Mouse (Mus musculus): ENCODE data around the gene Igfbp5.

DNA sequence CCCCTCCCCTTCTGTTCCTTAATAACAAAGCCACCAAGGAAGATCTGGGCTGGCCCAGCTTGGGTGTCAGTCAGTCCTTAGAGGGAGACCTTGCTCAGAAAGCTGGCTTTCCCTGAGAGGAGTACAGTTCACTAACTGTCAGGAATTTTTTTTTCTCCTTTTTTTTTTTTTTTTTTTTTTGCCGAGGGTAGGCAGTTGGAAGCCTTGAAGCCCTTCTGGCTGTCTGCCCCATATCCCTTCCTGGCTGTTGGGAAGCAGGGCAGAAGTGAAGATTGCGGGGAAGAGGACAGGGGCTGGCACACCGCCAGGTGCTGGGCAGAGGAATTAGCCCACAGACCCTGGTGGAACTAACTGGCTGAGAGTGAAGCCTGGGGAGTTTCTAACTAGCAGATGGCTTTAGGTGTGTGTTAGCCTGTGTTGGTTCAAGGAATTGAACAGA, 42.0 kb downstream of the Igfbp5 start:
- TF ChIP-seq CTCF (IDR thresholded peaks at IDR 0.05 in 2 of 3, conservative IDR thresholded peaks at IDR 0.05 in 1 of 3; ENCODE audit: control insufficient read depth in 1 of 3, insufficient read depth in 1 of 3, low read depth in 2 of 3, low read length in 3 of 3, poor library complexity in 1 of 3, severe bottlenecking in 1 of 3) (no peak), CHD1 (IDR thresholded peaks at IDR 0.05; ENCODE audit: low read depth, low read length) (no peak), MAFK (IDR thresholded peaks at IDR 0.05; ENCODE audit: borderline replicate concordance, low read depth, low read length) (no peak), POLR2A (IDR thresholded peaks at IDR 0.05; ENCODE audit: control insufficient read depth in 1 of 2, insufficient read depth in 1 of 2, low read depth in 1 of 2, low read length in 2 of 2, poor library complexity in 1 of 2) (no peak)
